Mouse (Mus musculus) stomach, embryonic 15.5 days (tissue): Measurements from ENCODE around the gene Gm10778. TPM values are rescaled to one million over a fixed set of nuclear protein-coding genes. Genes with fewer than 3 reads are reported as not detected.

Experiments
- ATAC-seq: fragments of 200-750 bp; cut with Nextera tagmentation; 2 replicates; pipeline ENCODE4 v1.8.0; 2017; ENCODE audit warnings: low read depth, moderate number of reproducible peaks, moderate TSS enrichment; ENCODE audit not compliant: insufficient read depth, low FRiP score
- H3K27ac ChIP-seq: fragments of 300-500 bp; sonication (generic); 2 replicates; pipeline ENCODE4 v1.5.1; 2015; ENCODE audit warnings: mild to moderate bottlenecking, inconsistent platforms
- H3K27me3 ChIP-seq: fragments of 300-500 bp; sonication (generic); replicated peaks from 2 replicates; pipeline ENCODE4 v1.6.1; 2015; ENCODE audit warnings: inconsistent platforms
- H3K36me3 ChIP-seq: fragments of 300-500 bp; sonication (generic); 2 replicates; pipeline ENCODE4 v1.6.1; 2015; ENCODE audit warnings: inconsistent platforms
- H3K4me1 ChIP-seq: fragments of 300-500 bp; sonication (generic); 2 replicates; pipeline ENCODE4 v1.6.1; 2015; ENCODE audit warnings: inconsistent platforms
- H3K4me2 ChIP-seq: fragments of 300-500 bp; sonication (generic); 2 replicates; pipeline ENCODE4 v1.6.1; 2015; ENCODE audit warnings: mild to moderate bottlenecking, inconsistent platforms
- H3K4me3 ChIP-seq: fragments of 300-500 bp; sonication (generic); replicated peaks from 2 replicates; pipeline ENCODE4 v1.5.1; 2015; ENCODE audit warnings: inconsistent platforms
- H3K9ac ChIP-seq: fragments of 300-500 bp; sonication (generic); 2 replicates; pipeline ENCODE4 v1.6.1; 2015; ENCODE audit warnings: inconsistent platforms
- H3K9me3 ChIP-seq: fragments of 300-500 bp; sonication (generic); 2 replicates; pipeline ENCODE4 v1.6.1; 2016; ENCODE audit warnings: inconsistent platforms
- WGBS: fragments of 180-500 bp; shearing (Covaris S2); methylation state at CpG from one replicate; pipeline ENCODE4 v1.1.7; 2015; 5-methylcytosine and 5-hydroxymethylcytosine counted together
- polyA plus RNA-seq: library from polyadenylated mRNA; unstranded; fragments of >200 nt; fragmentation: Nextera tagmentation; extraction: Ambion mirVana; gene quantifications from 2 replicates; pipeline ENCODE4 v1.2.1, GENCODE M21; 2015

Gm10778 gene
- polyA plus RNA-seq, 1 experiment from 2014 or later, result 5.2 TPM

DNA sequence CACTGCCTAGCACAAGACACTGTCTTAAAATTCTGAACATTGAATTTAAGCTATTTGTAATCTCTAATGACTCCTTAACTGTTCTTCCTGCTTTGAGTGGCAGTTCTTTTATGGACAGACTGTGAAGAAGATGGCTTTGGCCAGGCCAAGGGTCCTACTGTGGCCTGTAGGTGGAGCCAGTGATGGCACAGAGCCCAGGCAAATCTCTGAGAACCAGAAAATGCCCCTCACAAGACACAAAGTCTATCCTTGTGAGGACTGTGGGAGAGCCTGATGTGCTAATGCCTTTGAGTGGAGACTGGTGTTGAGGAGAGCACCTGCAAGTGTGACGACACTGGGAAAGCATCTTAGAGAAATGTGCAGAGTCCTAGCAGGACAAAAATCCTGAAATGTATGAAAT, 40.6 kb upstream of the Gm10778 start:
- Histone ChIP-seq H3K36me3 (no peaks in the 10 kb centered on the region), H3K4me2 (no peak overlapping the region), H3K9me3 (no peaks in the 10 kb centered on the region), H3K4me3 (no peak overlapping the region), H3K27me3 (no peaks in the 10 kb centered on the region), H3K4me1 (peaks cover 15% of the 10 kb centered on the region; the same call in 1 of the 2 replicates), H3K27ac (no peak overlapping the region), H3K9ac (no peak overlapping the region)
- WGBS, result 79% methylated on average over 1 of the region's 1 CpGs
- ATAC-seq, result no peak

DNA sequence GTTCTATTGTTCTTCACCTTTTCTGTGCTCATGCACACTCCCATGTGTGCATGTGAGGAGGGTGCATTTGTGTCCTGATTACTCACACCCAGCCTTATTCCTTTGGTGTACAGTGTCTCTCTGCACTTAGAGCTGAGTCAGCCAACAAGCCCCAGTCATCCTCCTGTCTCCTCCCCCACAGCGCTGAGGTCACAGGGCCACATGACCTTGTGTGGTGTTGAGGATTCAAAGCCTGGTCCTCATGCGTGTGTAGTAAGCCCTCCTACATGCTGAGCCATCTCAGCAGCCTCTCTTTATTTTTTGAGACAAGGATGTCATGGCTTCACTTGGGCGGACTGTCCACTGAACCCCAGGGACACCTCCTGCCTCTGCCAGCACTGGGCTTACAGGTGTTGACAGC, 36.1 kb upstream of the Gm10778 start:
- Histone ChIP-seq H3K4me3 (no peak overlapping the region), H3K9me3 (no peaks in the 10 kb centered on the region), H3K27ac (no peak overlapping the region), H3K9ac (no peak overlapping the region), H3K4me2 (no peak overlapping the region), H3K36me3 (no peaks in the 10 kb centered on the region), H3K27me3 (no peaks in the 10 kb centered on the region), H3K4me1 (no peaks in the 10 kb centered on the region)
- WGBS, result 64% methylated on average over 3 of the region's 3 CpGs
- ATAC-seq, result no peak

DNA sequence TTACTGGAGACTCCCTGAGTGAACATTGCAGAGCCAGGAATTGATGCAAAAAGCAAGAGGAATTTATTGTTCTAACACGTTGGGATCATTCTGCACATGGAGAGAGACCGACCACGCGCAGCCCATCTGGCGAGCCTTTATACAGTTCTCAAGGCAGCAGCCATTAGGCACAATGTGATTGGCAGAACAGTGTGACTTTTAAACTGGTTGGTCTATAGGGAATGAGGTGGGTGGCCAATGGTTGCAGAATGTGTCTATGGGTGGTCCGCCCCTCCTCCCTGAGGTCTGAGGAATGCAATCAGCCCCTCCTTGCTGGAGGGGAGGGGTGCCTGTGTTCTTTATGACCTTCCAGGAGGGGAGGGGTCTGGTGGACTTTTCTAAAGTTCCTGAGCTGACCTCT, 33.4 kb upstream of the Gm10778 start:
- H3K27me3 ChIP-seq, result no peaks in the 10 kb centered on the region
- no peaks in the 10 kb centered on the region for H3K36me3 ChIP-seq
- H3K9ac ChIP-seq, result no peak overlapping the region
- no peak overlapping the region for H3K4me3 ChIP-seq
- H3K4me2 ChIP-seq, result no peak overlapping the region
- H3K4me1 ChIP-seq, result no peaks in the 10 kb centered on the region
- WGBS, result 56% methylated on average over 6 of the region's 6 CpGs
- H3K27ac ChIP-seq, result no peak overlapping the region
- no peaks in the 10 kb centered on the region for H3K9me3 ChIP-seq
- ATAC-seq, result no peak

DNA sequence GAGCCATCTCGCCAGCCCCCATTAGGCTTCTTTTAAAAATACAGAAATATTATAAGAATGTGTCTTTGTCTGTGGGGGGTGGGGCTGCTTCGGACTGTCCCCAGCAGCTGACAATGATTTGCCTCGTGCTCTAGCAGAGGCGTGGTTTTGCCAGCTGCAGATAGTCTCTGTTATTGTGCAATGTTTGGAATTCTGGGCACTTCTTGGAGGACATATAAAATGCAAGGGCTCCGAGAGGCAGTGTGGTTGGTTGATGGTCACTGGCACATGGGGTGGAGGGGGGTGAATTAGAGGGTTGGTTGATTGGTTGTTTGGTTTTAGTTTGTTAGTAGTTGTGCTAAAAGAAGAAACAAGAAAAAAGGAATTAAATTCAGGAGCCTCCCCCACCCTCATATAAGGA, 28.9 kb upstream of the Gm10778 start:
- Histone ChIP-seq H3K4me3 (no peak overlapping the region), H3K4me1 (no peaks in the 10 kb centered on the region), H3K36me3 (peaks cover 6% of the 10 kb centered on the region), H3K27ac (no peak overlapping the region), H3K9me3 (no peaks in the 10 kb centered on the region), H3K9ac (no peak overlapping the region), H3K27me3 (no peaks in the 10 kb centered on the region), H3K4me2 (no peak overlapping the region)
- 76% methylated on average over 5 of the region's 5 CpGs for WGBS
- ATAC-seq, result no peak

DNA sequence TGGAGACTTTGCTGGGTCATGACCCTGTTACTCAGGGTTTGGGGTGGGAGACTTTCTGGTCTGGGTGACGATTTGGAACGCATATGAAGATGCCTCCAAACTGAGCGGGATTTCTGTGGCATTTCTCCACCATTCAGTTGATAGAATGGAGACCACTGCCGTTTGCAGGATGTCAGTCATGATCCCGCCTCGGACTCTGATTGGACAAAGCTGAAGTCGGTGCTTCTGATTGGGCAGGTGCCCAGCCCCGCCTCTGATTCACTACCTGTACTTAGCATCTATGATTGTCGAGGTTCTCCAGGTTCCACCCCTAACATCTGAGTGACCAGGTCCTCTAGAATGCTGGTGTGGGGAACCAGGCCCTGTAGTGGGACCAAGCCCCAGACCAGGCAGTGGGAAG, 28.1 kb upstream of the Gm10778 start:
- Histone ChIP-seq H3K27ac (no peak overlapping the region), H3K4me3 (no peak overlapping the region), H3K36me3 (peaks cover 6% of the 10 kb centered on the region), H3K9ac (no peak overlapping the region), H3K9me3 (no peaks in the 10 kb centered on the region), H3K4me2 (no peak overlapping the region), H3K27me3 (no peaks in the 10 kb centered on the region), H3K4me1 (no peaks in the 10 kb centered on the region)
- 56% methylated on average over 9 of the region's 9 CpGs for WGBS
- no peak for ATAC-seq

DNA sequence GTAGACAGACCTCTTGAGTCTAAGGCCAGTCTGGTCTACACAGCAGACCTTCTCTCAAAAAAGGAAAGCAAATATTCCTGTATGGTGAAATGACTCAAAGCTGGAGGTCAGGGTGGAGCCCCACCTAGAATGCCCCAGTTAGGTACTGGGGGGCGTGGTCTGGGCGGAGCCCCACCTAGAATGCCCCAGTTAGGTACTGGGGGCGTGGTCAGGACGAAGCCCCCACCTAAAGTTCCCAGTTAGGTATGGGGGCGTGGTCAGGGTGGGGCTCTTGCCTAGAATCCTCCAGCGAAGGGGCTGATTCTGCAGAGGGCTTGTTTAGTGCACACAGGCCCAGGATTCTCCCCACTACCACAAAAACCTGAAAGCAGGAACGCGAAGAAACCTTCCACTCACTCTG, 25.4 kb upstream of the Gm10778 start:
- Histone ChIP-seq H3K27ac (peak overlapping the region; percentile 17; the same call in 1 of the 2 replicates), H3K4me2 (no peak overlapping the region), H3K9me3 (no peaks in the 10 kb centered on the region), H3K9ac (no peak overlapping the region), H3K27me3 (no peaks in the 10 kb centered on the region), H3K4me3 (no peak overlapping the region), H3K36me3 (peaks cover 6% of the 10 kb centered on the region), H3K4me1 (peaks cover 16% of the 10 kb centered on the region)
- ATAC-seq, result no peak
- WGBS, result 55% methylated on average over 8 of the region's 8 CpGs

DNA sequence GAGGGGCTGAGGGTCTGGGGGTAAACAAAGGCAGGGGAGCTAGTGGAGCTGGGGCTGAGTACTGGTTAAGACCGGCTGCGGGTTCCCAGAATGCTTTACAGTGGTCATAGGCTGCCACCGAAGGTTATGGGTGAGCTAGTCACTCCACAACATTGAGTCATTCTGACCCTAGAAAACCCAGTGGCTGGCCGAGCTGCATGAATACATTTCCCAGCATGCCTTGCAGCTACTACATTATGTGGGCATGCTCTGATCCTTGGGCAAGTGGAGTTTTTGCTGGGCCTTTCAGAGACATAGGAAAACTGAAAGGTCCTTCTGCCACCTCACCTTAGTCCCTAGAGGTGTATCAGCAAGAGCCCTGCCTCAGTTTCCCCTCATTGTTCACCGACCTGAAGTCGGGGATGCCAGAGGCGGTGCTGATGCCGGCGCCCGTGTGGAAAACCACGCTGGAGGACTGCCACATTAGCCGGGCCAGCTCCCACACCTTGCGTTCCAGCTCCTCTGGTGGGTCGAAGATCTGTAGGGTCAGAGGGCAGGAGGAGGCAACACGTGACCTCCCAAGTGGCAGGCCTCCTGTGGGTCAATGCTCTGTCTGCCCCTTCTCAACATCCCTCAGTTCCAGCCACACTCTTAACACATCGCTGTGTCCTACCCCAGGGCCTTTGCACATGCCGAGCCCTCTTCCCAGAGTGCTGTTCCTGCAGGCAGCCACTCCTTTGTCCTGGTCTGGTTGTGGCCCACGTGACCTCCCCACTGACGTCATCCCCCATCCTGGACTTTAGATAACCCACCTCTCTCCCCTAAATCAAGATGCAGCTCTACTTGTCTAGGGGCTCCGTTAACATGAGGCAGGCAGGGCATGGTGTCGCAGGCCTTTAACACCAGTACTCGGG, 22.5 kb upstream of the Gm10778 start:
- peaks cover 6% of the 10 kb centered on the region for H3K36me3 ChIP-seq
- peak overlapping the region; percentile 90; the same call in 1 of the 2 replicates for H3K27ac ChIP-seq
- no peaks in the 10 kb centered on the region for H3K27me3 ChIP-seq
- 84% methylated on average over 22 of the region's 22 CpGs for WGBS
- peak overlapping the region; percentile 83 for H3K4me2 ChIP-seq
- H3K4me3 ChIP-seq, result peak overlapping the region; percentile 66
- ATAC-seq, result no peak
- H3K9ac ChIP-seq, result peak overlapping the region; percentile 62; the same call in 1 of the 2 replicates
- no peaks in the 10 kb centered on the region for H3K9me3 ChIP-seq
- H3K4me1 ChIP-seq, result peaks cover 17% of the 10 kb centered on the region

DNA sequence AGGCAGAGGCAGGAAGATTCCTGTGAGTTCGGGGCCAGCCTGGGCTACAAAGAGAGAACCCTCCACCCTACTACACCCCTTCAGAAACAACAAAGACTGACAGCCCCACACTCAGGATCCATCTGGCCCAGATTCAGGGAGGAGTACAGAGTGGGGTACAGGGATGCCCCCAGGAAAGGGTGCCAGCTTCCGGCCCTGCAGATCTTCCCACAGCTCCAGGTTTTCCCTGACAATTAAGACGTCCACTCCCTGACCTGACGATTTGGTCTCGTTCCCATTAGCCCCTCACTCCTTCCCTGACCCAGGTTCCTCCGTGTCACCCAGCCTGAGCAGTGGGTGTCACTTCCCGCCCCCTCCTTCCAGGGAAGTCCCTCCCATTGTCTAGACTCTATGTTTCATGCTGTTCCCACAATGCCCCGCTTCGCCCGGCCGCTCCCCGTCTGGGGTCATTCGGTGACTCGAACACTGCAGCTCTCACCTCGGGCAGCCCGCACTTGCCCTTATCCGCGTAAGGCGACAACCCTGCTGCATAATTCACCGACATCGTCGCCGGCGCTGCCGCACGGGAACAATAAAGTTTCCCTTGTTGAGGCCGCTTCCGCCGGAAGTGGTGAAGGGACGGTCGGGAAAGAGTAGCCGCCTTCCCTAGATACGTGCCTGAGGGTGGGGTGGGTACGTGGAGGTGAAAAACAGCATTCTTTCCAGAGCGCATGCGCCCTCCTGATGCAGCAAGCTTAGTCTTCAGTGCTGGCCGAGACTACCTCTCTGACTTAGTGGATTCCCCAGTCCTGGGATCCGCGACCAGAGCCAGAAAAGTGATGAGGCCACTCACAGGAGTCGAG, 21.6 kb upstream of the Gm10778 start, which contains the start of gene Sirt6:
TSS of gene Sirt6 (minus strand) at position 804 of the 842 bp plus-strand sequence.
- Histone ChIP-seq H3K36me3 (peaks cover 6% of the 10 kb centered on the region), H3K4me2 (peak within 1 kb of the TSS; percentile 83), H3K4me1 (peaks cover 17% of the 10 kb centered on the region), H3K9ac (peak within 1 kb of the TSS; percentile 62), H3K27me3 (no peaks in the 10 kb centered on the region), H3K27ac (peak within 1 kb of the TSS; percentile 90), H3K9me3 (no peaks in the 10 kb centered on the region), H3K4me3 (peak within 1 kb of the TSS; percentile 66)
- WGBS, result 4% methylated on average over 40 of the region's 40 CpGs
- peak; percentile 90 for ATAC-seq

DNA sequence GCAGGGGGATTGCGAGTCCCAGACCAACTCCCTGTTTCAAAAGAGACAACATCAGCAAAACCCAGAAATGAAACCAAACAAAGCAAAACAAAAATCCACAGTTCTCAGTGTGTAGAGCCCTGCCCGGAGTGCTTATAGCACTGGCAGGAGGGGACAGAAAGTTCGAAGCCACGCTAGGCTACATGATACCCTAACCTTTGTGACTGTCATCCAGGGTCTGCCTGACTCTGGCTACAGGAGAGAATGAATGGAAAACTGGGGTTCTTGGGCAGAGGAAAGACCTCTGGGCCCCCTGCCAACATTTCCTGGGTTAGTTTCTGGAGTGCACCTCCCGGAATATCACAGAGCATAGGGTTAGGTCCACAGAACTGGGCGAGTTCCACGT, 21.0 kb upstream of the Gm10778 start:
- peak overlapping the region; percentile 90 for H3K27ac ChIP-seq
- H3K4me3 ChIP-seq, result peak overlapping the region; percentile 66
- H3K36me3 ChIP-seq, result no peaks in the 10 kb centered on the region; the same call in 1 of the 2 replicates
- no peaks in the 10 kb centered on the region for H3K9me3 ChIP-seq
- WGBS, result 45% methylated on average over 7 of the region's 7 CpGs
- peaks cover 17% of the 10 kb centered on the region for H3K4me1 ChIP-seq
- H3K9ac ChIP-seq, result peak overlapping the region; percentile 62; the same call in 1 of the 2 replicates
- peak overlapping the region; percentile 83 for H3K4me2 ChIP-seq
- ATAC-seq, result no peak; the same call in 1 of the 2 replicates
- H3K27me3 ChIP-seq, result no peaks in the 10 kb centered on the region

DNA sequence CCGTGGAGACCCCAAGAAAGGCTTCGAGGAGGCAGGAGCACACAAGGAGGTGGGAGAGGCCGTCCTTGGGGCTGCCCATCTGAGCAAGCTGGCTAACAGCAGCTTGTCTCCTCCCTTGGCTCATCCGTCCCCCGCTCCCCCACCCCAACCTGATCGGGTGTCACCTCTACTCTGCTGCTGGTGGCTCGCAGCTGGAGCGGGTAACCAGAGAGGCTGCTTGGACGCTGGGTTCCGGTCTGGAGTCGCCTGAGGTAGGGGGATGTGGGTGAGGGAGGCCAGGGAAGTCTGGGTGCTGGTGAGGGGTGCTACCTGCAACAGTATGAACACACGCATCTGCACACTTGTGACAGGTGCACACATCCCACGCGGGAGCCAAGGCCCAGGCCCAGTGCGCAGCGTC, 20.5 kb upstream of the Gm10778 start, which contains the start of gene Ankrd24:
TSS of gene Ankrd24 (plus strand) at position 151 of the 400 bp plus-strand sequence.
- peaks cover 17% of the 10 kb centered on the region for H3K4me1 ChIP-seq
- H3K9ac ChIP-seq, result peak within 1 kb of the TSS; percentile 62
- H3K4me2 ChIP-seq, result peak within 1 kb of the TSS; percentile 83
- no peaks in the 10 kb centered on the region for H3K9me3 ChIP-seq
- no peaks in the 10 kb centered on the region; the same call in 1 of the 2 replicates for H3K36me3 ChIP-seq
- peak within 1 kb of the TSS; percentile 66 for H3K4me3 ChIP-seq
- peak within 1 kb of the TSS; percentile 90 for H3K27ac ChIP-seq
- ATAC-seq, result no peak
- no peaks in the 10 kb centered on the region for H3K27me3 ChIP-seq
- WGBS, result 74% methylated on average over 16 of the region's 16 CpGs

DNA sequence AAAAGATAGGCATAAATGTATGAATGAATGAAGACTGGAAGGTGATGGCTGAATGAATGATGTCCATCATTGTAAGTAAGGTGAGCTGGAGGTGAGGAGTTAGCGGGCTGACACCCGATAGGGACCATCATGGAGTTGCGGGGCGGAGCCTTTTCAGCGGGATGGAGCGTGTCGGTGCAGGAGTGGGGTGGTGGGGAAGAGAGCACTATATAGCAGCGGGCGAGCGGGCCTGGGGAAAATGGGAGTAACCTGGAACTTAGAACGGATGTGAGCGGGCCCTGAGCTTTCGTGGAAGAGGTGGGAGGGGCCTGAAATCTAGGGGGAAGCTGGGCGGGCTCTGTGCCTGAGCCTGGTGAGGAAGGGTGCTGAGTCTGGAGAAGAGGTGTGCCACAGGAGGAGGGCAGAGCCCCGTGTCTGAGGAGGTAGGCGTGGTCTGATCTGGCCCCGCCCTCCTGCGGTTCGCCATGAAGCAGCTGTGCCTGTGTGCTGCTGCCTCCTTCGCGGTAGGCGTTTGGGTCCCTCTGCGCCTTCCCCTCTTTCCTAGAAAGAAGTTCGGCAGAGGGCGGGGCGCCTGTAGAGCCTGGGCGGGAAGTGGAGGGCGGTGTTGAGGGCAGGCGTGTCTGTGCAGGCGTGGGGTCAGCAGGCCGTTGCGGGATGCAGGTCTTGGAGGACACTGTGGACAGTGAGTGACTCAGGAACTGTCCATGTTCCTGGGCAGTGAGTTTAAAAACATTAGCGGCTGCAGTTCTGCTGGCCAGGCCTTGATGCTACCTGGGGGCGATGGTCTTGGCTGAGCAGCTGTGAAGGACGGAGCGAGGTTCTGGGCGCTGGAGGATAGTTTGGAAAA, 15.4 kb upstream of the Gm10778 start:
- WGBS, result 4% methylated on average over 37 of the region's 37 CpGs
- Histone ChIP-seq H3K4me2 (peak overlapping the region; percentile 79), H3K36me3 (no peaks in the 10 kb centered on the region), H3K4me1 (peaks cover 7% of the 10 kb centered on the region; the same call in 1 of the 2 replicates), H3K4me3 (peak overlapping the region; percentile 47), H3K9me3 (no peaks in the 10 kb centered on the region), H3K27ac (peak overlapping the region; percentile 77), H3K27me3 (no peaks in the 10 kb centered on the region), H3K9ac (peak overlapping the region; percentile 19)
- ATAC-seq, result peak; percentile 93
